Mouse (Mus musculus): ENCODE data around the gene Il6. TPM values are rescaled to one million over a fixed set of nuclear protein-coding genes. Genes with fewer than 3 reads are reported as not detected.
"Not testable (repeated sequence)": the region's sequence is repeated elsewhere in the genome, so short reads cannot be mapped to it uniquely, and the experiment has no call there.

Gene Il6
- polyA plus RNA-seq, 1 experiment from 2014 or later = not detected

- 74% methylated on average over 3 of the region's 3 CpGs for WGBS
- no peak overlapping the region for H3K4me3 ChIP-seq (ENCODE audit: low read depth, low read length)
- ATAC-seq (ENCODE audit: low FRiP score) (no peak), DNase-seq (ENCODE audit: low spot score, missing footprints) (no peak)
- no peak overlapping the region for H3K27ac ChIP-seq (ENCODE audit: low read depth, low read length)
- H3K9ac ChIP-seq (ENCODE audit: low read length) = no peak overlapping the region
- H3K9me3 ChIP-seq (ENCODE audit: control insufficient read depth, low read length) = no peaks in the 10 kb centered on the region
- H3K36me3 ChIP-seq (ENCODE audit: control insufficient read depth, insufficient read depth, low read length) = no peaks in the 10 kb centered on the region
- no peaks in the 10 kb centered on the region for H3K4me1 ChIP-seq (ENCODE audit: control insufficient read depth, insufficient read depth, low read length)
- no peaks in the 10 kb centered on the region for H3K27me3 ChIP-seq (ENCODE audit: control insufficient read depth, insufficient read depth, low read length)
- H3K4me2 ChIP-seq = no peak overlapping the region
Measured at GRCm38 (mm10) chr5:30000921-30001320, 12.0 kb upstream of the Il6 start.

- Histone ChIP-seq H3K27me3 (ENCODE audit: control insufficient read depth, insufficient read depth, low read length) (no peaks in the 10 kb centered on the region), H3K4me2 (no peak overlapping the region), H3K36me3 (ENCODE audit: control insufficient read depth, insufficient read depth, low read length) (no peaks in the 10 kb centered on the region), H3K4me1 (ENCODE audit: control insufficient read depth, insufficient read depth, low read length) (no peaks in the 10 kb centered on the region), H3K9me3 (ENCODE audit: control insufficient read depth, low read length) (no peaks in the 10 kb centered on the region), H3K4me3 (ENCODE audit: low read depth, low read length) (no peak overlapping the region), H3K27ac (ENCODE audit: low read depth, low read length) (no peak overlapping the region), H3K9ac (ENCODE audit: low read length) (no peak overlapping the region)
- ATAC-seq (ENCODE audit: low FRiP score) = no peak
- WGBS = 66% methylated on average over 2 of the region's 2 CpGs
- no peak for DNase-seq (ENCODE audit: low spot score, missing footprints)
Measured at GRCm38 (mm10) chr5:30014580-30014979, 1.7 kb downstream of the Il6 start.

DNA sequence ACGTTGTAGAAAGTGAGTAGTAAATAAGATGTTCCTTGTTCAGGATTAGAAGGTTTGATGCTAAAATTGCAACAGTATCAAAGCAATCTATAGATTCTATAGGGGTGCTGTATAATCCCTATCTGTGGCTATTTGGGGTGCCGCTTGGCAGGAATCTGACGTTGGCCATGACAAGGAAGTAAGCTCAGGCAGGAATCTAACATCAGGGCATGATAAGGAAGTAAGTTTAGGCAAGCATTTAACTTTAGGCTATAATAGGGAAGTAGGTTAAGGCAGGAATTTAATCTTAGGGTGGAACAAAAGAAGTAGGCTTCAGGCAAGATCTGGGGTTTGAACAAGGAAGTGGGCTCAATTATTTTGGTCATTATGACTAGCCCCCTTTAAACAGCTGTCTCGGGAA is 22.9 kb downstream of the Il6 start:
- not testable (repeated sequence) for H3K4me3 ChIP-seq (ENCODE audit: low read depth, low read length); H3K9ac ChIP-seq (ENCODE audit: low read length); H3K4me2 ChIP-seq; H3K36me3 ChIP-seq (ENCODE audit: control insufficient read depth, insufficient read depth, low read length); H3K27ac ChIP-seq (ENCODE audit: low read depth, low read length); ATAC-seq (ENCODE audit: low FRiP score); H3K9me3 ChIP-seq (ENCODE audit: control insufficient read depth, low read length); H3K27me3 ChIP-seq (ENCODE audit: control insufficient read depth, insufficient read depth, low read length); H3K4me1 ChIP-seq (ENCODE audit: control insufficient read depth, insufficient read depth, low read length)
- peak; percentile 61 for DNase-seq (ENCODE audit: low spot score, missing footprints)
- WGBS = 92% methylated on average over 4 of the region's 4 CpGs

- not testable (repeated sequence) for H3K9me3 ChIP-seq (ENCODE audit: control insufficient read depth, low read length); H3K9ac ChIP-seq (ENCODE audit: low read length); H3K4me2 ChIP-seq; H3K27ac ChIP-seq (ENCODE audit: low read depth, low read length); ATAC-seq (ENCODE audit: low FRiP score); H3K27me3 ChIP-seq (ENCODE audit: control insufficient read depth, insufficient read depth, low read length); H3K4me1 ChIP-seq (ENCODE audit: control insufficient read depth, insufficient read depth, low read length); H3K4me3 ChIP-seq (ENCODE audit: low read depth, low read length); H3K36me3 ChIP-seq (ENCODE audit: control insufficient read depth, insufficient read depth, low read length)
- DNase-seq (ENCODE audit: low spot score, missing footprints) = peak; percentile 61
- WGBS = 92% methylated on average over 2 of the region's 2 CpGs
Measured at GRCm38 (mm10) chr5:30037111-30037510, 24.2 kb downstream of the Il6 start.

DNA sequence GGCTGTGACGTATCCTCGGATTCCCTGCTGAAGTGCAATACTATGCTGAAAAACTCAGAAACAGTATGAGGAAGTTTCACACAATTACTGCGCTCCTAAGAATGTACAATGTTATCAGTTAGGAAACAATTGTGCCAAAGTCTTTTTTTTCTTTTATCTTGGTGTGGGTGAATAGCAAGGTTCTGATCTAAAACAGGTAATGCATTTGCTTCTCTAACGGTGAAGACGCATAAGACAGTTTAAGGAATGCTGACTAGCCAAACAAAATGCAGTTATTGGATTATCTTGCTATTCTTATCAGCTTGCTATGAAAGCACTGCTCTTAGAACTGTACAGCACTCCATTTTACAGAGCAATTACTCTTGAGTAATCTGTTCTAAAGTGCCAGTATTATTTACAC is 26.4 kb downstream of the Il6 start:
- H3K4me1 ChIP-seq (ENCODE audit: control insufficient read depth, insufficient read depth, low read length); H3K27ac ChIP-seq (ENCODE audit: low read depth, low read length); H3K27me3 ChIP-seq (ENCODE audit: control insufficient read depth, insufficient read depth, low read length); DNase-seq (ENCODE audit: low spot score, missing footprints); ATAC-seq (ENCODE audit: low FRiP score); H3K9ac ChIP-seq (ENCODE audit: low read length); H3K9me3 ChIP-seq (ENCODE audit: control insufficient read depth, low read length); H3K4me3 ChIP-seq (ENCODE audit: low read depth, low read length); H3K4me2 ChIP-seq; H3K36me3 ChIP-seq (ENCODE audit: control insufficient read depth, insufficient read depth, low read length): not testable (repeated sequence)
- 93% methylated on average over 5 of the region's 5 CpGs for WGBS

DNA sequence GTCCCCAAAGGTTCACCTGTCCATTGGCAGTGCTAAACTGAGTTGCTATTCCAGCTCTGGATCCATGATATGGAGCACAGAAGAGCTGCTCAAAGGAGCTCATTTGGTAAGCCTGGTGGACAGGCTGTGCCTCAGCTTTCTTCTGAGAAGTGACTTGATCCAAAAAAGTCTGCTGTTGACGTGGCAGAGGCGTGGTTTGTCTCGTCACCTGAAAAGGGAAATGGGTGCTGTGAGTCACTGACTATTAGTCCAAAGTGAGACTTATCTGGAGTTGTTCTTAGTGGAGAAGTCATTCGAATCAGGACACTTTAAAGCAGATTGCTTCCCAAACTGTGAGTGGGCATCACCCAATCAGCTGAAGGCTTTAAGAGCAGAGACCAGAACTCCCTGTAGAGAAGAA is 26.9 kb downstream of the Il6 start:
- not testable (repeated sequence) for ATAC-seq (ENCODE audit: low FRiP score)
- 76% methylated on average over 4 of the region's 4 CpGs for WGBS

GRCm38 (mm10) chr5:30058216-30058731 is 45.4 kb downstream of the Il6 start:
- H3K9me3 ChIP-seq (ENCODE audit: control insufficient read depth, low read length) = no peaks in the 10 kb centered on the region
- H3K4me2 ChIP-seq = no peak overlapping the region
- no peaks in the 10 kb centered on the region for H3K4me1 ChIP-seq (ENCODE audit: control insufficient read depth, insufficient read depth, low read length)
- DNase-seq (ENCODE audit: low spot score, missing footprints) = peak; percentile 83
- no peak overlapping the region for H3K27ac ChIP-seq (ENCODE audit: low read depth, low read length)
- H3K9ac ChIP-seq (ENCODE audit: low read length) = no peak overlapping the region
- H3K27me3 ChIP-seq (ENCODE audit: control insufficient read depth, insufficient read depth, low read length) = no peaks in the 10 kb centered on the region
- no peak for ATAC-seq (ENCODE audit: low FRiP score)
- H3K36me3 ChIP-seq (ENCODE audit: control insufficient read depth, insufficient read depth, low read length) = peaks cover 12% of the 10 kb centered on the region
- no peak overlapping the region for H3K4me3 ChIP-seq (ENCODE audit: low read depth, low read length)
- 64% methylated on average over 6 of the region's 6 CpGs for WGBS

More for the DNA sequence above, 26.9 kb downstream of the Il6 start:
- not testable (repeated sequence) for H3K27me3 ChIP-seq (ENCODE audit: control insufficient read depth, insufficient read depth, low read length); H3K27ac ChIP-seq (ENCODE audit: low read depth, low read length); H3K4me1 ChIP-seq (ENCODE audit: control insufficient read depth, insufficient read depth, low read length); DNase-seq (ENCODE audit: low spot score, missing footprints); H3K9me3 ChIP-seq (ENCODE audit: control insufficient read depth, low read length); H3K9ac ChIP-seq (ENCODE audit: low read length); H3K4me3 ChIP-seq (ENCODE audit: low read depth, low read length); H3K36me3 ChIP-seq (ENCODE audit: control insufficient read depth, insufficient read depth, low read length); H3K4me2 ChIP-seq

- 65% methylated on average over 5 of the region's 5 CpGs for WGBS
- not testable (repeated sequence) for H3K4me1 ChIP-seq (ENCODE audit: control insufficient read depth, insufficient read depth, low read length); H3K4me3 ChIP-seq (ENCODE audit: low read depth, low read length); ATAC-seq (ENCODE audit: low FRiP score); H3K9me3 ChIP-seq (ENCODE audit: control insufficient read depth, low read length); H3K27me3 ChIP-seq (ENCODE audit: control insufficient read depth, insufficient read depth, low read length); H3K9ac ChIP-seq (ENCODE audit: low read length); DNase-seq (ENCODE audit: low spot score, missing footprints); H3K4me2 ChIP-seq; H3K27ac ChIP-seq (ENCODE audit: low read depth, low read length)
- H3K36me3 ChIP-seq (ENCODE audit: control insufficient read depth, insufficient read depth, low read length) = peaks cover 13% of the 10 kb centered on the region
Measured at GRCm38 (mm10) chr5:30059607-30060006, 46.7 kb downstream of the Il6 start.

DNA sequence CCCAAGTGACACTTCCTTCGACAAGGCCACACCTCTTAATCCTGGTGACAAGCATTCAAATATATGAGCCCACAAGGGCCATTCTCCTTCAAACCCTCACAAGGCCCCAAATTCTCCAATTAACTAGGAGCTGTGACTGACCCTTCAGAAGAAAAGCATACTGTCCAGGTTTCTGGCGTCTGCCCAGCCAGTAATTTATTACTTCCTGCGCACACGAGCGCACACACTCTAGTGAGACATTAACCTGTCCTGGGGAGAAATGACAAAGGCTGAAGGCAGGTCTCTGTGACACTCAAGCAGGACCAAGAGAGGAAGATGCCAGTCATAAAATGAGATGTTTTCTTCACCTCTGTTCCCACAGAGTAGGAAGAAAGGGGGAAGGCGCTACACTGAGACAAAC is 54.8 kb downstream of the Il6 start:
- Histone ChIP-seq H3K36me3 (ENCODE audit: control insufficient read depth, insufficient read depth, low read length) (peaks cover 20% of the 10 kb centered on the region; the same call in 1 of the 2 replicates), H3K9ac (ENCODE audit: low read length) (no peak overlapping the region), H3K27ac (ENCODE audit: low read depth, low read length) (no peak overlapping the region), H3K4me3 (ENCODE audit: low read depth, low read length) (no peak overlapping the region), H3K9me3 (ENCODE audit: control insufficient read depth, low read length) (no peaks in the 10 kb centered on the region), H3K4me2 (no peak overlapping the region), H3K4me1 (ENCODE audit: control insufficient read depth, insufficient read depth, low read length) (peaks cover 3% of the 10 kb centered on the region; the same call in 1 of the 2 replicates), H3K27me3 (ENCODE audit: control insufficient read depth, insufficient read depth, low read length) (no peaks in the 10 kb centered on the region)
- ATAC-seq (ENCODE audit: low FRiP score) (no peak), DNase-seq (ENCODE audit: low spot score, missing footprints) (no peak)
- WGBS = 89% methylated on average over 6 of the region's 6 CpGs

Data from midbrain, embryonic 11.5 days (tissue).